Mouse (Mus musculus) testis, adult 2 months (tissue): ENCODE measurements around the gene Tom1l1.

Source experiments
- CTCF ChIP-seq: fragments of 200-500 bp; IDR thresholded peaks from 2 replicates; pipeline ENCODE4 v1.5.1; 2012; ENCODE audit warnings: low read depth, mild to moderate bottlenecking, inconsistent platforms, low read length, moderate library complexity; ENCODE audit not compliant: control insufficient read depth, insufficient read depth, insufficient replicate concordance
- POLR2A ChIP-seq: fragments of 200-500 bp; IDR thresholded peaks from 2 replicates; pipeline ENCODE4 v1.6.1; 2012; ENCODE audit warnings: low read depth, mild to moderate bottlenecking, inconsistent platforms, low read length, moderate library complexity; ENCODE audit not compliant: control insufficient read depth

- TF ChIP-seq CTCF = no peak
- no peak for TF ChIP-seq POLR2A
Observed at GRCm38 (mm10) chr11:90717719-90718118, 29.6 kb upstream of the Tom1l1 start.
